Mouse (Mus musculus): Measurements from ENCODE around the gene Phldb3.

DNA sequence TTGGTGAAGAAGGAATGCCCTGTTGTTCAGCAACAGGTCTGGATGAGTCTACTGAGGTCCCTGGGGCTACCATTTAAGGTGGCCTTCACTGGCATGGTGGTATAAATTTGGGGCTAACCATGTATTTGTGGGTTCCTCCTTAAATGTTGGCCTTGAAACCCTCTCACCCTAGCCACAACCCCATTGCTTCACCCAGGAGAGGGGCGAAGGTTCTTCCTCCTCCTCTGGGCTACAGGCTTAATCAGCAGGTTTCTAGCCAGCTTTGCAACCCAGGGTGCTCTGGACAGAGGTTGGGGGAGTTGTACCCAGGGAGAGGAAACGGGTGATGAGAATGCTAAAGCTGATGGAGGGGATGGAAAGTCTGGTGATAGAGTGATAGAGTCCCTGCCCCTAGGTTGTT lies 15.1 kb upstream of the Phldb3 start:
- TF ChIP-seq POLR2AphosphoS2 (IDR thresholded peaks at IDR 0.05; ENCODE audit: low read depth, low read length), result no peak
- TF ChIP-seq MAX (IDR thresholded peaks at IDR 0.05; ENCODE audit: low read length), result no peak
- TF ChIP-seq CTCF (conservative IDR thresholded peaks at IDR 0.05 in 1 of 2, IDR thresholded peaks at IDR 0.05 in 1 of 2; ENCODE audit: low read depth in 2 of 2, low read length in 2 of 2), result no peak
- no peak for TF ChIP-seq MAFK (IDR thresholded peaks at IDR 0.05; ENCODE audit: insufficient replicate concordance, low read length)
- TF ChIP-seq POLR2A (IDR thresholded peaks at IDR 0.05; ENCODE audit: low read depth, low read length), result no peak
- no peak for TF ChIP-seq MYC (IDR thresholded peaks at IDR 0.05; ENCODE audit: low read depth, low read length)
- no peak for TF ChIP-seq ZMIZ1 (IDR thresholded peaks at IDR 0.05; ENCODE audit: low read depth, low read length)
- no peak for TF ChIP-seq ZC3H11A (IDR thresholded peaks at IDR 0.05; ENCODE audit: low read depth, low read length)
